Mouse (Mus musculus): ENCODE results near the gene Gm11938.

Gene Gm11938

DNA sequence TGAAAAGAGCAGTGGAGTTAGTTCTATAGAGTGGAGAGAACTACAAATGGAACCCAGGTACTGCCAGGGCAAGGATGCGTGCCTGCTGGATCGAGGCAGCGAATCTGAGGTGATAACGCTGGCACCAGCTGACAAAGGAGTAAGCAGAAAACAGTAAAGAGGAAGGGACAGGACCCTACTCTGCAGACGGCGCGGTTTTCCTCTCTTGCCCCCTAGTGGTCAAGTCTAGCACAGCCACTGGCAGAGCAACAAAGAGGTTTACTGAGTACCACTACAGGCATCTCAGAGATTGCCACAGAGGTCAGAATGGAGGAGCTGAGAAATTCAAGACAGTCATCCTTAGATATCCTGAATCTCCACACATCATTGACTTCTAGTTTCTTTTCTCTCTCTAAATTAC is 29.0 kb downstream of the Gm11938 start:
- DNase-seq (ENCODE audit: low spot score in 2 of 2): peak in 1 of 2 experiments; percentile 28

- no peak for DNase-seq (ENCODE audit: low spot score in 2 of 2)
Observed at GRCm38 (mm10) chr11:99573164-99573563, 29.9 kb downstream of the Gm11938 start.

GRCm38 (mm10) chr11:99566530-99566929 is 36.6 kb downstream of the Gm11938 start, which contains the start of gene Krtap3-1:
Krtap3-1 (minus strand) TSS chr11:99566630.
- no peak for DNase-seq (ENCODE audit: low spot score in 2 of 2)

DNA sequence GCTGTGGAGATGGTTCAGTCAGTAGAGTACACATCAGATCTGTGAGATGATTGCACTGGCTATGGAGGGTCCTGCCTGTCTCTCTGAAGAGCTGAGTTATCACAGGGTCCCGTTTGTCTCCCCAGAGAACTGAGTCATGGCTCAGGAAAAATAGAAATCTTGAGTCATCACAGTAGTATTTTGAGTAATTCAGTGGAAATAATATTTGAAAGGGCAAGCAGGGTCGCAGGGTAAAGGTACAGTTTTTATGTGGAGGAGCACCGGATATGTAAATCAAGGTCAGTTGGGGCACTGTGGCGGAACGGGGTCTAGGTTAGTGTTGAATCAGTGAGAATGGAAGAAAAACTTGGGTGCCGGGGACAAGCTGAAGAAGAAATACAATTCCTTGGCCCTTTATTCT is 40.5 kb downstream of the Gm11938 start:
- DNase-seq (ENCODE audit: low spot score in 2 of 2): no peak

GRCm38 (mm10) chr11:99559366-99559765 is 43.7 kb downstream of the Gm11938 start, which contains the start of gene Gm11939:
Gm11939 (minus strand) TSS chr11:99559466.
- DNase-seq (ENCODE audit: low spot score in 2 of 2): no peak

- DNase-seq (ENCODE audit: low spot score in 2 of 2): no peak
Observed at GRCm38 (mm10) chr11:99557976-99558745, 44.9 kb downstream of the Gm11938 start.

- no peak for DNase-seq (ENCODE audit: low spot score in 2 of 2)
Observed at GRCm38 (mm10) chr11:99556753-99557152, 46.4 kb downstream of the Gm11938 start, which contains the start of gene Krtap3-2. Krtap3-2 (minus strand) TSS chr11:99556853.

GRCm38 (mm10) chr11:99556195-99556594 is 46.9 kb downstream of the Gm11938 start:
- DNase-seq (ENCODE audit: low spot score in 2 of 2): no peak

Measured in spleen, postnatal 14 days (tissue).